Mouse (Mus musculus) ES-Bruce4 (cell line): ENCODE results near the gene Sult1a1. TPM values are rescaled to one million over a fixed set of nuclear protein-coding genes. Genes with fewer than 3 reads are reported as not detected.

Experiments used
- H3K27ac ChIP-seq: 2 replicates; pipeline ENCODE4 v1.5.1; 2012; ENCODE audit warnings: low read length, inconsistent platforms; ENCODE audit not compliant: insufficient read depth
- H3K27me3 ChIP-seq: 2 replicates; pipeline ENCODE4 v1.6.1; 2012; ENCODE audit warnings: mild to moderate bottlenecking, low read length, inconsistent platforms; ENCODE audit not compliant: control insufficient read depth, poor library complexity, insufficient read depth, severe bottlenecking
- H3K36me3 ChIP-seq: 2 replicates; pipeline ENCODE4 v1.6.1; 2012; ENCODE audit warnings: inconsistent platforms, mild to moderate bottlenecking, low read length, moderate library complexity; ENCODE audit not compliant: control insufficient read depth, poor library complexity, insufficient read depth, severe bottlenecking
- H3K4me1 ChIP-seq: one replicate; pipeline ENCODE4 v1.8.1; 2011; ENCODE audit warnings: low read length; ENCODE audit not compliant: control insufficient read depth, insufficient read depth
- H3K4me3 ChIP-seq: 2 replicates; pipeline ENCODE4 v1.5.1; 2011; ENCODE audit warnings: low read depth, mild to moderate bottlenecking, low read length
- H3K9ac ChIP-seq: 2 replicates; pipeline ENCODE4 v1.6.1; 2012; ENCODE audit warnings: low read depth, mild to moderate bottlenecking, inconsistent platforms; ENCODE audit not compliant: poor library complexity, severe bottlenecking
- H3K9me3 ChIP-seq: replicated peaks from 2 replicates; pipeline ENCODE4 v1.6.1; 2012; ENCODE audit warnings: mild to moderate bottlenecking, low read length, inconsistent platforms; ENCODE audit not compliant: control insufficient read depth, poor library complexity, insufficient read depth, severe bottlenecking
- CTCF ChIP-seq: IDR thresholded peaks from one replicate; pipeline ENCODE4 v1.8.1; 2011; ENCODE audit warnings: low read depth, low read length
- EP300 ChIP-seq: IDR thresholded peaks from 2 replicates; pipeline ENCODE4 v1.6.1; 2011; ENCODE audit warnings: low read depth, low read length; ENCODE audit not compliant: insufficient read depth
- POLR2A ChIP-seq: IDR thresholded peaks from one replicate; pipeline ENCODE4 v1.8.1; 2011; ENCODE audit warnings: low read length; ENCODE audit not compliant: insufficient read depth
- polyA plus RNA-seq: library from polyadenylated mRNA; stranded (reverse); fragments of >200 nt; gene quantifications from 2 replicates; pipeline ENCODE4 v1.2.4, GENCODE M21; 2011; ENCODE audit warnings: low read depth; ENCODE audit not compliant: missing spikeins, insufficient read depth, insufficient read length

Gene Sult1a1
- polyA plus RNA-seq, 1 experiment, result not detected

DNA sequence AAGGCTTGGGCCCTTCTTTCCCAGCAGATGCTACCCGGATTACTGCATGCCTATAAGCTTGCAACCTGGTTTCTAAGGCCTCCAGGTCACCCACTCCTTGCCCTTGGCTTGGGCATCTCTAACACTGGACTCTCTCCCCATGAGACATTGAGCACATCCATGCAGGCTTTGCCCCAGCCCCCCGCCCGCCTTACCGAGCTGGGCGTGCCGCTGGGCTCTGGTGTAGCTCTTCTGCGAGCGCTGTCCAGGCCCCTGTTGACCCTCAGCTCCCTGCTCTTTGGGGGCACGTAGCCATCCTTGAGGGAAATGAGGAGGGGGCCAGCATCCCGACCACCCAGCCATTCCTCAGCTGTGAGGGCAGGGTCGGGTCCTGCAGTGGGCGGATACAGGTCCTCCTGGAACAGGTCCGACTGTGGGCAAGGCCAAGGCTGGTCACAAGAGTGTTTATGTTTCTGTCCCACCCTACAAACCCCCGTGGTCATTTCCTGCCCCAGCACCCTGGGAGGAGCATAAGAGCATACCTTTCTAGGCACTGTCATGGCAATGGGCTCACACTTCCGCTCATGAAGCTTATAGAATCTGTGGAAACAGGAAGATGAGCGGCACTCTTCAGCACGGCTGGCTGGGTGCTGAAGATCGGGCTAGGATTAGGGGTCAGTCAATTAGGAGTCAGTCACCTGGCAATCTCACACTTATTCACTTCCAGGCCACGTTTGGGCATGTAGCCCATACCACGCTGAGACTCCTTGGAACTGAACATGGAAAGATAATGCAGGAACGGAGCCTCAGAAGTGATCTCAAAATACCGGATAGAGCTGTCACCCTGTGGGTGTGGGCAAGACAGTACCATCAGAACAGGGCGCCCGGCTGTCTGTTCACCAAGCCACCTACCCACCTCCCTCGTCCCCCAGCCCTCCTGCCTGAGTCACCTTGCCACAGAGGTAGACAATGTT lies 24.1 kb upstream of the Sult1a1 start:
- Histone ChIP-seq H3K27ac (no peak overlapping the region), H3K9ac (no peak overlapping the region), H3K4me3 (no peak overlapping the region), H3K9me3 (no peaks in the 10 kb centered on the region), H3K4me1 (no peaks in the 10 kb centered on the region), H3K36me3 (no peaks in the 10 kb centered on the region), H3K27me3 (no peaks in the 10 kb centered on the region)
- TF ChIP-seq EP300 (no peak), CTCF (no peak), POLR2A (no peak)

DNA sequence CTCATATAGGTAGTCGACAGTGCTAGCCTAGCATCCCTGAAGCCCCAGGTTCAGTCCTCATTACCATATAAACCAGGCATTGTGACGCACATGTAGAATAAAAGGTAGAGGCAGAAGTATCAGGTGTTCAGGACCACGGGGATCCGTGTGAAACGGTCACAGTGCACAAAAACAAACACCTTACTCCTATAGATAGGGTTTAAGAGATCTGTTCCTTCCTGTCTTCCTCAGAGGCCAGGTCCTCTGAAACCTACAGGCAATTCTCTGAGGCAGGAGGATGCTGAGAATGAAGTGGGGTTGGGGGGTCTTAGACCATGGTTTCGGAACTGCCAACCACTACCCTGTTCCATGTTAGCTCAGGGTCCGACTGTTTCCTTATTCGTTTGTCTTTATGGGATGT lies 21.6 kb upstream of the Sult1a1 start:
- Histone ChIP-seq H3K9me3 (no peaks in the 10 kb centered on the region), H3K27ac (no peak overlapping the region), H3K9ac (no peak overlapping the region), H3K4me1 (no peaks in the 10 kb centered on the region), H3K4me3 (no peak overlapping the region), H3K27me3 (no peaks in the 10 kb centered on the region), H3K36me3 (no peaks in the 10 kb centered on the region)
- no peak for TF ChIP-seq POLR2A
- no peak for TF ChIP-seq CTCF
- TF ChIP-seq EP300, result no peak

DNA sequence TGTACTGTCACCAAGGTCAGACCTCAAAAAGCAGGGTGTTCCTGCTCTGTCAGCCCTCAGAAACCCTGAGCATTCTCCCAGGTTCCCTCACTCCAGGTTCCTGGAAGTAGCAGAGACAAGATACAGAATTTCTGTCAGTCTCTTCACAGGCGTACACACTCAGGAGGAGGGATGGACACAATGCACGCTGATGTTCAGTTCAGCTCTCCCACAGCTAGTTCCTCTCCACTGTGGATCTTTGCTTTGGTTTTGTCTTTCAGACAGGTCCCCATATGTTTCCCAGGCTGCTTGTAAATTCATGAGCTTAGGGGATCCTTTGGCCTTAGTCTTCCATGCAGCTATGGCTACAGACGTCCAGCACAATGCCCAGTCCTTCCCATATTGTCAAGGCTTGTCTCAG lies 20.7 kb upstream of the Sult1a1 start:
- Histone ChIP-seq H3K36me3 (peaks cover under 1% of the 10 kb centered on the region; the same call in 1 of the 2 replicates), H3K27ac (no peak overlapping the region), H3K9ac (peak overlapping the region; percentile 81), H3K27me3 (no peaks in the 10 kb centered on the region), H3K4me3 (peak overlapping the region; percentile 95; the same call in 1 of the 2 replicates), H3K9me3 (no peaks in the 10 kb centered on the region), H3K4me1 (peaks cover 2% of the 10 kb centered on the region)
- TF ChIP-seq EP300 (no peak), CTCF (no peak), POLR2A (no peak)

DNA sequence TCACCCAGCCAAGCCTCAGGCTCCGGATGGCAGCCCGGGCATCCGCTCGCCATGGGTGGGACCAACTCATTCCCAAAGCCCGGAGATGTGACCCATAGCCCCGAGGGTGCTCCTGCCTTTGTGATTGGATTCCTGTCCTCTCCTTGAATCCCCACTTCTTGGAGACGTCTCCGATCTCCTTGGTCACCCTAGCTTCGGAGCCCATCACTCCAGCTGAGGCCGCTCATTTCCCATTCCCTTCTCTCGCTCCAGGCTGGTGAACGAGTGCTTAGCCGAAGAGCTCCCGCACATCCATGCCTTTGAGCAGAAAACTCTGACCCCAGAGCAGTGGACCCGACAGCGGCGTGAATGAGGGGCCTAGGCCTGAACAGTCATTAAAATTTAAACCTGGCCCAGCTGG lies 20.1 kb upstream of the Sult1a1 start:
- Histone ChIP-seq H3K27ac (no peak overlapping the region), H3K4me3 (peak overlapping the region; percentile 95), H3K27me3 (no peaks in the 10 kb centered on the region), H3K9me3 (no peaks in the 10 kb centered on the region), H3K36me3 (peaks cover 6% of the 10 kb centered on the region), H3K9ac (peak overlapping the region; percentile 81), H3K4me1 (peaks cover 2% of the 10 kb centered on the region)
- TF ChIP-seq POLR2A (no peak), CTCF (no peak), EP300 (no peak)

DNA sequence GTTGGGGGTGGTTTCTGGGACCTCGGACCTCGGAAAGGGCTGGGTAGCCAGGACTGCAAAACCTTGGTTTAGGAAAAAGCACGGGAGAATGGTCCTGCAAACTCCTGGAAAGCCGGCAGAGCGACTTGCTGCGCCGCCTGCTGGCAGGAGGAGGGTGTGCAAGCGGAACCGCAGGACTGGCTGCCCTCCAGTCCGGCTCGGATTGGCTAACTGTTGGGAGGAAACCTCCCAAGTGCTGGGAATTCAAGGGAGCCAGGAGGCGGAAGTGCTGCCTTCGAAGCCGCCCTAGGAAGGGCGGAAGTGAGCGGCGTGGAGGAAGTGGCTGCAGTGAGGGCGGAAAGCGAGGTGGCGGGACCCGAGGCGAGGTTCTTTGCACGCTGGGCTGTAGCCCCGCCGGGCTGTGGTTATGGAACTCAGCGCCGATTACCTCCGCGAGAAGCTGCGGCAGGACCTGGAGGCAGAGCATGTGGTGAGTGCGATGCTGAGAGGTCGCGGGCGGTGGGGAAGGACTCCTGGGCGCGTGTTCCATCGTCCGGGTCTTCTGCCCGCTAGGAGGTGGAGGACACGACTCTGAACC lies 19.5 kb upstream of the Sult1a1 start, which contains the start of gene Slx1b:
Gene Slx1b, minus strand, starts transcription at position 154 of the 577 bp plus-strand sequence.
- H3K27ac ChIP-seq, result peak within 1 kb of the TSS; percentile 91
- H3K4me1 ChIP-seq, result peaks cover 2% of the 10 kb centered on the region
- TF ChIP-seq POLR2A (peak; percentile 45), CTCF (peak; percentile 89), EP300 (no peak)
- no peaks in the 10 kb centered on the region for H3K9me3 ChIP-seq
- peak within 1 kb of the TSS; percentile 81 for H3K9ac ChIP-seq
- no peaks in the 10 kb centered on the region for H3K27me3 ChIP-seq
- peak within 1 kb of the TSS; percentile 95 for H3K4me3 ChIP-seq
- H3K36me3 ChIP-seq, result peaks cover 12% of the 10 kb centered on the region
